ENCODE assay signal across 17 mouse cellular contexts in the genomic region with DNA sequence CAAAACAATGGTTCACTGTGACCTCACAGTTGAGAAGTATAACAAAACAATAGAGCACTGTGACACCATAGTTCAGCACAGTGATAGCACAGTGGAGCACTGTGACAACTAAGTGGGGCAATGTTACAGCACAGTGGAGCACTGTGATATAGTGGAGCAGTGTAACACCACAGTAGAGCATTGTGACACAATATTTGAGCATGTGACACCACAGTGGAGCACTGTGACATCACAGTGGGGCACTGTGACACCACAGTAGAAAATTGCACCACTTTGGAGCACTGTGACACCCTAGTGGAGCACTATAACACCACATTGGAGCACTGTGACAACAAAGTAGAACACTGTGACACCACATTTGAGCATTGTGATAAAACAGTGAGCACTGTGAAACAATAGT.
A peak's percentile ranks its signal among the peaks of the same experiment; 100 is the strongest.
DNase-seq lines count a peak whose midpoint lies in the region; ATAC-seq lines count a peak whose summit lies in the region.
"Had no signal": no experiment of that assay in that cellular context is flagged by ENCODE, and none has a peak within 500 bp of the region (broad histone marks: within the 10 kb centered on the region; RNA-seq: fewer than 3 reads in every experiment).

No protein-coding gene starts in this region.

- H3K27ac ChIP-seq in embryonic facial prominence, embryonic 13.5 days, result no peak overlapping the region
- no peak overlapping the region for H3K27ac ChIP-seq in embryonic facial prominence, embryonic 10.5 days (replicated peaks)
- no peak overlapping the region for H3K27ac ChIP-seq in limb, embryonic 11.5 days (replicated peaks; ENCODE audit: low read depth, low read length)
- H3K27ac ChIP-seq in limb, embryonic 10.5 days, result no peak overlapping the region
- H3K27ac ChIP-seq: heart, embryonic 13.5 days; hindbrain, postnatal 0 days; neural tube, embryonic 12.5 days had no signal

- no peak for DNase-seq in embryonic facial prominence, embryonic 10.5 days (ENCODE audit: low spot score)
- peak; percentile 4 for DNase-seq in limb, embryonic 11.5 days (ENCODE audit: low spot score)
- no peak for DNase-seq in limb, embryonic 10.5 days (ENCODE audit: low spot score)
- no peak for DNase-seq in heart, adult 9 months (ENCODE audit: low spot score in 2 of 2)
- DNase-seq in cerebellum, adult 9-10 months, result no peak
- DNase-seq: cerebellum, adult 8-10 months; gastrocnemius, postnatal 14 days; kidney, adult 9 months; lung, adult 18-20 months had no signal

- peaks cover 69% of the 10 kb centered on the region for H3K9me3 ChIP-seq in embryonic facial prominence, embryonic 13.5 days
- peaks cover 79% of the 10 kb centered on the region for H3K9me3 ChIP-seq in embryonic facial prominence, embryonic 10.5 days
- H3K9me3 ChIP-seq in limb, embryonic 11.5 days (ENCODE audit: control insufficient read depth, low read length), result peaks cover 63% of the 10 kb centered on the region
- peaks cover 71% of the 10 kb centered on the region for H3K9me3 ChIP-seq in limb, embryonic 10.5 days (replicated peaks)

- H3K36me3 ChIP-seq in embryonic facial prominence, embryonic 13.5 days, result no peaks in the 10 kb centered on the region
- no peaks in the 10 kb centered on the region for H3K36me3 ChIP-seq in embryonic facial prominence, embryonic 10.5 days (replicated peaks)
- H3K36me3 ChIP-seq in limb, embryonic 11.5 days (ENCODE audit: control insufficient read depth, insufficient read depth, low read length), result no peaks in the 10 kb centered on the region
- H3K36me3 ChIP-seq in limb, embryonic 10.5 days, result no peaks in the 10 kb centered on the region
- H3K36me3 ChIP-seq: heart, embryonic 13.5 days; neural tube, embryonic 12.5 days had no signal

- no peaks in the 10 kb centered on the region for H3K4me1 ChIP-seq in embryonic facial prominence, embryonic 13.5 days
- H3K4me1 ChIP-seq in embryonic facial prominence, embryonic 10.5 days, result no peaks in the 10 kb centered on the region
- no peaks in the 10 kb centered on the region for H3K4me1 ChIP-seq in limb, embryonic 11.5 days (ENCODE audit: control insufficient read depth, insufficient read depth, low read length)
- no peaks in the 10 kb centered on the region for H3K4me1 ChIP-seq in limb, embryonic 10.5 days
- H3K4me1 ChIP-seq: heart, embryonic 13.5 days; neural tube, embryonic 12.5 days had no signal

- peak; percentile 21; the same call in 1 of the 2 replicates for ATAC-seq in embryonic facial prominence, embryonic 13.5 days (ENCODE audit: insufficient number of reproducible peaks, insufficient read depth, low FRiP score, low TSS enrichment, low read depth)
- ATAC-seq in limb, embryonic 11.5 days (ENCODE audit: insufficient number of reproducible peaks, low FRiP score, low TSS enrichment, low read depth), result no peak
- peak; percentile 49; the same call in 1 of the 2 replicates for ATAC-seq in common myeloid progenitor, adult 5-6 weeks (replicated peaks; ENCODE audit: low read depth, poor library complexity, severe bottlenecking)
- ATAC-seq in megakaryocyte progenitor cell, adult 5-6 weeks (replicated peaks; ENCODE audit: poor library complexity), result peak; percentile 53
- ATAC-seq: forebrain, embryonic 14.5 days; hindbrain, postnatal 0 days; Patski had no signal

- no peak overlapping the region for H3K9ac ChIP-seq in embryonic facial prominence, embryonic 13.5 days
- no peak overlapping the region for H3K9ac ChIP-seq in limb, embryonic 11.5 days (ENCODE audit: low read length)
- H3K9ac ChIP-seq: heart, embryonic 13.5 days; neural tube, embryonic 12.5 days had no signal

- H3K4me2 ChIP-seq in embryonic facial prominence, embryonic 13.5 days, result no peak overlapping the region
- no peak overlapping the region for H3K4me2 ChIP-seq in limb, embryonic 11.5 days (ENCODE audit: low read depth, severe bottlenecking)
- H3K4me2 ChIP-seq: heart, embryonic 13.5 days; neural tube, embryonic 12.5 days had no signal

- no peak overlapping the region for H3K4me3 ChIP-seq in embryonic facial prominence, embryonic 13.5 days
- H3K4me3 ChIP-seq in embryonic facial prominence, embryonic 10.5 days, result no peak overlapping the region
- no peak overlapping the region for H3K4me3 ChIP-seq in limb, embryonic 11.5 days (ENCODE audit: low read depth, low read length)
- no peak overlapping the region for H3K4me3 ChIP-seq in limb, embryonic 10.5 days
- H3K4me3 ChIP-seq: heart, embryonic 13.5 days; neural tube, embryonic 12.5 days had no signal

- H3K27me3 ChIP-seq in embryonic facial prominence, embryonic 13.5 days, result no peaks in the 10 kb centered on the region
- no peaks in the 10 kb centered on the region for H3K27me3 ChIP-seq in embryonic facial prominence, embryonic 10.5 days (replicated peaks; ENCODE audit: low read depth, poor library complexity, severe bottlenecking)
- no peaks in the 10 kb centered on the region for H3K27me3 ChIP-seq in limb, embryonic 11.5 days (ENCODE audit: control insufficient read depth, insufficient read depth, low read length)
- H3K27me3 ChIP-seq in limb, embryonic 10.5 days (ENCODE audit: low read depth, poor library complexity, severe bottlenecking), result no peaks in the 10 kb centered on the region
- H3K27me3 ChIP-seq: heart, embryonic 13.5 days; neural tube, embryonic 12.5 days; Patski had no signal
